Mouse (Mus musculus) hindbrain, embryonic 14.5 days (tissue): ENCODE data around the gene Pbp2. TPM values are rescaled to one million over a fixed set of nuclear protein-coding genes. Genes with fewer than 3 reads are reported as not detected.

Experiments used
- ATAC-seq: fragments of 200-750 bp; cut with Nextera tagmentation; 2 replicates; pipeline ENCODE4 v1.8.0; 2017; ENCODE audit warnings: moderate number of reproducible peaks, mild to moderate bottlenecking, moderate TSS enrichment, moderate library complexity; ENCODE audit not compliant: low FRiP score
- DNase-seq: peaks from one replicate; pipeline ENCODE4 v3.0.0-alpha.2; 2015; ENCODE audit warnings: low spot score
- H3K27ac ChIP-seq: fragments of 300-500 bp; sonication (generic); 2 replicates; pipeline ENCODE4 v1.5.1; 2014; ENCODE audit warnings: mild to moderate bottlenecking, moderate library complexity
- H3K27me3 ChIP-seq: fragments of 300-500 bp; sonication (generic); 2 replicates; pipeline ENCODE4 v1.6.1; 2014; ENCODE audit warnings: mild to moderate bottlenecking, low read length, mixed read lengths; ENCODE audit not compliant: control insufficient read depth, insufficient read depth
- H3K36me3 ChIP-seq: fragments of 300-500 bp; sonication (generic); replicated peaks from 2 replicates; pipeline ENCODE4 v1.6.1; 2014; ENCODE audit not compliant: control insufficient read depth, insufficient read depth
- H3K4me1 ChIP-seq: fragments of 300-500 bp; sonication (generic); replicated peaks from 2 replicates; pipeline ENCODE4 v1.6.1; 2014; ENCODE audit warnings: antibody characterized with exemption, low read length, mixed read lengths; ENCODE audit not compliant: control insufficient read depth, insufficient read depth
- H3K4me2 ChIP-seq: fragments of 300-500 bp; sonication (generic); replicated peaks from 2 replicates; pipeline ENCODE4 v1.6.1; 2014; ENCODE audit warnings: mild to moderate bottlenecking, moderate library complexity
- H3K4me3 ChIP-seq: fragments of 300-500 bp; sonication (generic); replicated peaks from 2 replicates; pipeline ENCODE4 v1.5.1; 2014; ENCODE audit warnings: mild to moderate bottlenecking, low read length
- H3K9ac ChIP-seq: fragments of 300-500 bp; sonication (generic); 2 replicates; pipeline ENCODE4 v1.6.1; 2014
- H3K9me3 ChIP-seq: fragments of 300-500 bp; sonication (generic); 2 replicates; pipeline ENCODE4 v1.6.1; 2016; ENCODE audit warnings: low read length; ENCODE audit not compliant: control insufficient read depth
- WGBS: fragments of 180-500 bp; shearing (Covaris S2); extraction: QIAGEN DNeasy Blood & Tissue Kit; methylation state at CpG from one replicate; pipeline ENCODE4 v1.1.7; 2014; 5-methylcytosine and 5-hydroxymethylcytosine counted together
- polyA plus RNA-seq: library from polyadenylated mRNA; unstranded; fragments of >200 nt; fragmentation: Nextera tagmentation; extraction: Ambion mirVana; gene quantifications from 2 replicates; pipeline ENCODE4 v1.2.1, GENCODE M21; 2014

The Pbp2 gene
- polyA plus RNA-seq, 1 experiment from 2014 or later, result 0.31 TPM

DNA sequence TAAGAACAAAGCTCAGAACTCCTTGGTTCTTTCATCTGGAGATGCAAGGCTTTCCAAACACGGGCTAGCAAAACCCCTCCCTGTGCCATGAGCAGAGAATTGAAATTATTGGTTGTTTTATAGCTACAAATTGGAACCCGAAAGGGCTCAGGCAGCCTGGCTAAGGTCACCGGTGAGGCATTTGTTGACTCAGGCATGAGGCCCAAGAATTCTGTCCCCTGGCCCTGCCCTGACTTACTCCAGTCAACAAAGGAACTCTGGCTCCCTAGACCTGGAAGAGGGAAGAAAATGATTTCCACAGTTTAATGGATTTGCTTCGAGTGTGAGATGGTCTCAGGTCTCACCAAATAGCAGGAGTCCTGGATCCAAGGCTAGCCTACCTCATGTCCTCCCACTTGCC is 17.8 kb downstream of the Pbp2 start:
- Histone ChIP-seq H3K4me1 (0 out of 2 replicates have a peak, but pooled peaks cover 6% of the 10 kb centered on the region), H3K9me3 (no peaks in the 10 kb centered on the region), H3K27me3 (no peaks in the 10 kb centered on the region), H3K9ac (no peak overlapping the region), H3K4me3 (no peak overlapping the region), H3K4me2 (no peak overlapping the region), H3K36me3 (no peaks in the 10 kb centered on the region), H3K27ac (no peak overlapping the region)
- ATAC-seq (no peak), DNase-seq (no peak)
- 78% methylated on average over 4 of the region's 4 CpGs for WGBS

DNA sequence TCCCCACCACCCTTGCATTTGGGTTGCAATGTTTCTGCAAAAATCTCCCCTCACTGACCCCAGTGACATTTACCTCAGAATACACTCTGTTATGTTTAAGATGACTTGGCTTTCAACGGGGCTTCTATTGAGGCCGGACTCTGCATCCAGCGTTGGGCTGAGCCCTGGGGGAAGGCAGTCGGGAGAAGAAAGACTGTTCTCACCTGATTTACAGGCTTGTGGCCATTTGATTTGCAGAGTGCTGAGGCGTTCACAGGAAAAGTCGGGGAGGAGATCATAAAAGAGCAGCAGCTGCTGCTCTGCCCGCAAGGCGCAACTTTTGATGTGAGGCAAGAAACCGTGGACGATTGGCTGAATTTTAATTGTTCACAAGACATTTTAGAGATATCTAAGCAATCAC is 30.3 kb downstream of the Pbp2 start:
- ATAC-seq (no peak), DNase-seq (no peak)

DNA sequence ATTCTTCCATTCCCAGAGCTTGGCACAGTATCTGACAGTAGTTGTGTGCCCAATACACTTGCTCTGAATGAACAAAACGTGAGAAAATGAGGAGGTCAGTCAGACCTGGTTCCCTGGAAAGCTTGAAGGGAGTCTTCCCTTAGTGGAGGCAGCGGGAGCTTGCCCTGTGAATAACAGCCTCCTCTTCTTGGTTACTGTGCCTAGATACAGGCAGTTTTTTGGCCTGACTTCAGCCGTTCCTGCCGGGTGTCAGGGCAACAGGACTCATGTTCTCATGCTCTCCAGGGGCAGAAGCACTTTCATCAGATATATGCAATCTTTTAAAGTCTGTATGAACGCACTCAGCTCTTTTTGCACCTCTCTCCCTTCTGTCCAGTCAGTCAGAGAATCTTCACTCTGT is 30.9 kb downstream of the Pbp2 start:
- no peaks in the 10 kb centered on the region for H3K9me3 ChIP-seq
- H3K27ac ChIP-seq, result 0 out of 2 replicates have a peak overlapping the region, but pooled peaks have one; percentile 43
- WGBS, result 51% methylated on average over 5 of the region's 5 CpGs
- H3K4me1 ChIP-seq, result peaks cover 3% of the 10 kb centered on the region; the same call in 1 of the 2 replicates
- peak; percentile 56 for DNase-seq
- ATAC-seq, result peak; percentile 66; the same call in 1 of the 2 replicates
- H3K4me2 ChIP-seq, result 0 out of 2 replicates have a peak overlapping the region, but pooled peaks have one; percentile 0
- H3K9ac ChIP-seq, result no peak overlapping the region
- H3K4me3 ChIP-seq, result no peak overlapping the region
- H3K36me3 ChIP-seq, result no peaks in the 10 kb centered on the region
- no peaks in the 10 kb centered on the region for H3K27me3 ChIP-seq

More for the DNA sequence above, 30.3 kb downstream of the Pbp2 start:
- Histone ChIP-seq H3K9me3 (no peaks in the 10 kb centered on the region), H3K4me3 (0 out of 2 replicates have a peak overlapping the region, but pooled peaks have one; percentile 2), H3K9ac (no peak overlapping the region), H3K36me3 (no peaks in the 10 kb centered on the region), H3K4me2 (0 out of 2 replicates have a peak overlapping the region, but pooled peaks have one; percentile 0), H3K27ac (peak overlapping the region; percentile 43; the same call in 1 of the 2 replicates), H3K27me3 (no peaks in the 10 kb centered on the region), H3K4me1 (peaks cover 3% of the 10 kb centered on the region; the same call in 1 of the 2 replicates)
- 46% methylated on average over 10 of the region's 10 CpGs for WGBS

DNA sequence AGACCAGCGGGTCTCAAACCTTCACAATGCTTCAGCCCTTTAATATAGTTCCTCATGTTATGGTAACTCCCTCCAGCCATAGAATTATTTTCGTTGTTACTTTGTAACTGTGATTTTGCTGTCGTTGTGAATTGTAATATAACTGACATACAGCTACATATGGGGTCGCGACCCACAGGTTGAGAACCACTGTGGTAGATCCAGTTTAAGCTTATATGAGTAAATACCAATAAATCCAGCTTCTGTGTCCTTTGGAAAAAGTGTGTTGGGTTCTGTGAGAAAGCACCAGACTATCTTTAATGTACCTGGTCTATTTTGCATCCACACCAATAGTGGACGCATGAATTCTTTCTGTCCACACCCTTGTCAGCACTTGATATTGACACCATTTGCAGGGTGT is 31.9 kb downstream of the Pbp2 start:
- no peak overlapping the region for H3K4me2 ChIP-seq
- ATAC-seq, result no peak
- no peaks in the 10 kb centered on the region for H3K36me3 ChIP-seq
- H3K27me3 ChIP-seq, result no peaks in the 10 kb centered on the region
- DNase-seq, result no peak
- H3K9me3 ChIP-seq, result no peaks in the 10 kb centered on the region
- H3K4me1 ChIP-seq, result peaks cover 3% of the 10 kb centered on the region; the same call in 1 of the 2 replicates
- no peak overlapping the region for H3K27ac ChIP-seq
- H3K4me3 ChIP-seq, result no peak overlapping the region
- 92% methylated on average over 6 of the region's 6 CpGs for WGBS
- no peak overlapping the region for H3K9ac ChIP-seq

DNA sequence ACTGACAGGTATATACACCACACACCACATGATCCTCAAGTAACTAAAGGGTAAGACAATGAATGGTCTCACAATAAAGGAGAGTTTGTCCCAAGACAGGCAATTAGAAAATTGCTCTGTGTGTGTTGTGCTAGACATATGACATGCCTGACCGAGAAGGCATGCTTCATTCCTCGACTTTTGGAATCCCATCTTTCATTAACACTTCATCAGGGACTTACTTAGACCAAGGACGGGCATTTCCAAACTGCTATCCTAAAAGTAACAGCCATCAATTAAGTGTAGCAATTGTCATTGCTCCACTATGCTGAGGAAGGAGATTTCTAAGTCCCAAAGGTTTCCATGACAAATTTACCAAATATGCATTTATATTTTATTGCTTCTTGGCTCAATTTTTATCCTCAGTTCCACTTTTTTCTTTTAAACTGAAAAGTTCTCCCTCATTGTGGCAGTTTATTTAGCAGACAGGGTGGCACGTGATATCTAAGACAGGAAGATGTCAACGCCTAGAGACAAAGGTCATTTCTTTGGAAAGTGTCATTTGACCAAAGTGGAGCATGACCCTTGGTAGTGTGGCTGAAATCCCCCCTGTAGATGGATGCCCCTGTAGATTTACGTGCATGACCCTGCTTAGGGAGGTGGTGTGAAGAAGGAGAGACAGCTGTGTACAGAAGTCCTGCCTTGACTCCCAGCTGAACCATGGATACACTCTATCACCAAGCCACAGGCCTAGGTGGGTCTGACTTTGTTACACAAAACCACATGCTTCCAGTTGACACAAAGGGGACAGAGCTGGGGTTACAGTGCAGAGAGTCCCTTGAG is 33.5 kb downstream of the Pbp2 start:
- 76% methylated on average over 6 of the region's 6 CpGs for WGBS
- no peaks in the 10 kb centered on the region for H3K27me3 ChIP-seq
- no peak overlapping the region for H3K4me3 ChIP-seq
- peaks cover 3% of the 10 kb centered on the region; the same call in 1 of the 2 replicates for H3K4me1 ChIP-seq
- ATAC-seq (no peak), DNase-seq (no peak)
- no peak overlapping the region for H3K4me2 ChIP-seq
- H3K36me3 ChIP-seq, result no peaks in the 10 kb centered on the region
- H3K27ac ChIP-seq, result no peak overlapping the region
- no peaks in the 10 kb centered on the region for H3K9me3 ChIP-seq
- no peak overlapping the region for H3K9ac ChIP-seq

DNA sequence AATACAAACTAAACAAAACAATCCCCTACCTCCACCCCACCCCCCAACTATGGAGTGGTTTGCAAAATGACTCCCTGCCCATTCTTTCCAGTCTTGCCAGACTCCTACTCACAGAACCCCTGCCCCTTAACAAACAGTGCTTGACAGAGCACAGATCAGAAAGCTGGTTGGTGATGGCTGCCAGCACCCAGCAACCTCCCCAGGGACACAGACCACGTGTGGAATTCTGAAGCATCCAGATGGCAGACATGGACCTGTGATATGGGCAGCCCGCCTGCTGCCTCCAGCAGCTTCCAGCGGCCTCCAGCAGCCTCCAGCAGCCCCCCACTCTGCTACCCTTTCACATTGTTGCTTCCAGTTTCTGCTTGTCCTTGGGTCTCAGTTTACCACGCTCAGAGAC is 35.0 kb downstream of the Pbp2 start:
- ATAC-seq (no peak), DNase-seq (no peak)
- Histone ChIP-seq H3K4me1 (peaks cover 6% of the 10 kb centered on the region; the same call in 1 of the 2 replicates), H3K27me3 (no peaks in the 10 kb centered on the region), H3K4me2 (no peak overlapping the region), H3K4me3 (no peak overlapping the region), H3K36me3 (no peaks in the 10 kb centered on the region), H3K9ac (no peak overlapping the region), H3K27ac (no peak overlapping the region), H3K9me3 (no peaks in the 10 kb centered on the region)
- WGBS, result 62% methylated on average over 4 of the region's 4 CpGs

DNA sequence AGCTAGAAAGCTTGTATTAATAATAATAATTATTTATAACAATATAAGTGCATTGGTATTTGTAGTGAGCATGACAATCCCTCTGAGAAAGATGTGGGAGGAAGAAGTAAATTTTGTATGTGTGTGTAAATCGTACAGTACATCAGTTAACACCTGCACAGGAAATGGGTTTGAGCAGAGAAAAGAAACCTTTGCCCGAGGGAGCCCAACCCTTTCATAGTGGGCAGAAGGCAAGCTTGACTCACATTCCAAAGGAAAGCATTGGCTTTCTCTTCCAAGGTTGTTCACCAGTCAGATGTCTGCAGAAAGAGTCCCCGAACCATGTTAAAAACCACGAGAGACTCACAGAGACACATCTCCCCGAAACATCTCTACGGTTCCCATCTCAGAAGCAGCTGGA is 37.1 kb downstream of the Pbp2 start:
- Histone ChIP-seq H3K4me1 (peaks cover 6% of the 10 kb centered on the region; the same call in 1 of the 2 replicates), H3K36me3 (no peaks in the 10 kb centered on the region), H3K4me3 (no peak overlapping the region), H3K4me2 (no peak overlapping the region), H3K9me3 (no peaks in the 10 kb centered on the region), H3K27me3 (no peaks in the 10 kb centered on the region), H3K27ac (no peak overlapping the region), H3K9ac (no peak overlapping the region)
- no peak for DNase-seq
- WGBS, result 94% methylated on average over 6 of the region's 6 CpGs
- no peak for ATAC-seq

DNA sequence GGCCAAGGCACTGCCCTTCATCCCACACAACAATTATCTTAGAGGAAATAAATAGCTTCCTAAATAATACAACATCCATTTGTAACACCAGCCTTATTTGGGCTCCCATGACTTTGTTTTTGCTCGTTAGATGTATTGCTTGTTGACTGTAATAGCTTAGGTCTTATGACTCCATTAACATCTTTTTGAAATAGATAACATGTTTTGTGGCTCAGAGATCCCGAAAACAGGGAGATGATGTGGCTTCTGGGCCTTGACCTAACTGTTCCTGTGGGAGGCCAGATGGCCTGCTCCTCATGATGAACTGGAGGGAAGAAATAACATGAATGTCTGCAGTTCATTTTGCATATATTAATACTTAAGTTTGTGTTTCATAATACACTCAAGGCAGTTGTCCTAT is 38.4 kb downstream of the Pbp2 start:
- H3K27me3 ChIP-seq, result no peaks in the 10 kb centered on the region
- ATAC-seq (no peak), DNase-seq (no peak)
- H3K4me1 ChIP-seq, result peaks cover 6% of the 10 kb centered on the region; the same call in 1 of the 2 replicates
- H3K4me2 ChIP-seq, result no peak overlapping the region
- no peaks in the 10 kb centered on the region for H3K36me3 ChIP-seq
- H3K9ac ChIP-seq, result no peak overlapping the region
- H3K27ac ChIP-seq, result no peak overlapping the region
- WGBS, result 65% methylated on average over 2 of the region's 2 CpGs
- H3K9me3 ChIP-seq, result no peaks in the 10 kb centered on the region
- H3K4me3 ChIP-seq, result no peak overlapping the region

DNA sequence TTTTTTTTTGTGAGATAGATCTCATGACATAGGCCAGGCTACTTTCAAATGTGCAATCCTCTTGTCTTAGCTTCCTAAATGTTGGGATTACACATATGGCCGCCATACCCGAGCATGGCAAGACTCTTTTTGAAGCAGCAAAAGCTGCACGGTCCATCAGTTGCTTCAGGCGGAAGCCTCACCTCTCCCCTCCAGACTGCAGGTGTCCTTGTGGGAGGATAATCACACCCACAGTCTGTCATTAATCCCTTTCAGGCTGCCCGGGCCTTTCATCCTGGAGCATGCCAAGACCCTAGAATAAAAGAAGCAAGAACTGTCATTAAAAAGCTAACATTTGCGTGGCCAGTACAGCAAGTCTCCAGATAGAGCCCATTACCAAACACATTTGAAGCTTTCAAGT is 40.6 kb downstream of the Pbp2 start:
- H3K36me3 ChIP-seq, result no peaks in the 10 kb centered on the region
- H3K27ac ChIP-seq, result no peak overlapping the region
- H3K9me3 ChIP-seq, result no peaks in the 10 kb centered on the region
- WGBS, result 48% methylated on average over 6 of the region's 6 CpGs
- ATAC-seq, result no peak
- no peak overlapping the region for H3K9ac ChIP-seq
- DNase-seq, result no peak
- H3K27me3 ChIP-seq, result no peaks in the 10 kb centered on the region
- no peak overlapping the region for H3K4me3 ChIP-seq
- H3K4me2 ChIP-seq, result no peak overlapping the region
- 0 out of 2 replicates have a peak, but pooled peaks cover 3% of the 10 kb centered on the region for H3K4me1 ChIP-seq
